Mouse (Mus musculus) MN1 (cell line): Measurements from ENCODE around the gene 4930558K02Rik.

Source experiments
- DNase-seq: peaks from one replicate; pipeline ENCODE4 v3.0.0-alpha.2; 2016; ENCODE audit warnings: low spot score

Gene 4930558K02Rik

DNA sequence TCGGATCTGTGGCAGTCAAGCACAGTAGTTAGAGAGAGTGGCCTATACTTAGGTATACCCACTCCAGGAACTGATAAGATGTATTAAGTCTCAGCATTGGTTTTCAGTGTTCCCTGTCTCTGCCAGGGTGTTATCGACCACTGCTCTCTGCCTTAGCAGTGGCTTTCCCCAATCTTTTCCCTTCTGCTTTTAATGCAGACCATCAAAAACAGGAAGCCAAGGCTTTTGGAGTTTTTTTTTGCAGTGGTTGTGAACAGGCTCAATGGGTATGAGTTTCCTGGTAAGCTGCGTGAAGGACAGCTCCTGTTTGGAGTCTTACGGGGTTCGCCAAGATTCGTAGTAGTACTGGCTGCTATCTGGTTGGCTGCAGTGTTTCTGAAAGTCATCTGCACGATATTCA, 13.0 kb upstream of the 4930558K02Rik start:
- no peak for DNase-seq

GRCm38 (mm10) chr1:161991846-161992245, 12.4 kb upstream of the 4930558K02Rik start:
- no peak for DNase-seq

GRCm38 (mm10) chr1:161990684-161991578, 11.5 kb upstream of the 4930558K02Rik start:
- no peak for DNase-seq

DNA sequence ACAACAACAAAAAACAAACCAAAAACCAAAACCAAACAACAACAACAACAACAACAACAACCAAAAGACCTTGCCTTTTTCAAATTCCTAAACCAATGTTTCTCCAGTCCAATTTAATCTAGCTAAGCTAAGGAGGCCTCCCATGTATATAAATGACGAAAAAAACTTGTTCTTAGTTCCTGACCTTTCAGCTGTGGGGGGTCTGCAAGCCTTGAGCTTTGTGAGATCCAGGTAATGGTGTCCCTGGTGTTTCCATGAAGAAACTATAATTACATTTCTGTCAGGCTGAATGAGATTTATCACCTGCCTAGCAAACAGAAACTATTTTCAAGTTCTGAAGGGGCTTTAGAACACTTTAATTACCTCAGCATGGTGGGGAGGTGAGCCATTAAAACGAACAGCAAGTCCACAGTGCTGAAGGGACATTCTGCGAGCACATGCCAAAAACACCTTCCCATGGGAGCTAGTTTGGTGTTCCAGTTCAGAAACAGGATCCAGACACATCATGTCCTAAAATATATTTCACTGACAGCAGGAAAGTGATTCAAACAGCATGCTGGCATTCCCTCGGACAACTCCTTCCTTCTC, 4.6 kb upstream of the 4930558K02Rik start:
- no peak for DNase-seq

DNA sequence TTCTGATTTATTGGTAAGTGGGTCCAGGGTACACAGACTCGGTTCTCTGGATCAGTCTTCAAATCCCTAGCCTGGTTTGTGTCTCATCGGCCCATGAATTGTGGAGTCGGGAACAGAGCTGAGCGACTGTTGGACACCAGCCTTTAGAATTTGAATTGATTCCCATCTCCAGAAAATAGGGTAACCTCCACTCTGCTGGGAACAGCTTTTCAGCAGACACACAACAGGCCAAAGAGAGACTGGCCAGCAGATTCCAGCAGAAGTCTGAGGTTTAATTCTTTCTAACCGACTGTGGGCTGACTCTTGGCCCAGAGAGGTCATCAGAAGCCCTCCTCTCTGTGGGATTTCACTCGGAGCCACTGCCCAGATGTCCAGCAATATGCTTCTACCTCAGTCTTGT, 4.0 kb upstream of the 4930558K02Rik start:
- no peak for DNase-seq

DNA sequence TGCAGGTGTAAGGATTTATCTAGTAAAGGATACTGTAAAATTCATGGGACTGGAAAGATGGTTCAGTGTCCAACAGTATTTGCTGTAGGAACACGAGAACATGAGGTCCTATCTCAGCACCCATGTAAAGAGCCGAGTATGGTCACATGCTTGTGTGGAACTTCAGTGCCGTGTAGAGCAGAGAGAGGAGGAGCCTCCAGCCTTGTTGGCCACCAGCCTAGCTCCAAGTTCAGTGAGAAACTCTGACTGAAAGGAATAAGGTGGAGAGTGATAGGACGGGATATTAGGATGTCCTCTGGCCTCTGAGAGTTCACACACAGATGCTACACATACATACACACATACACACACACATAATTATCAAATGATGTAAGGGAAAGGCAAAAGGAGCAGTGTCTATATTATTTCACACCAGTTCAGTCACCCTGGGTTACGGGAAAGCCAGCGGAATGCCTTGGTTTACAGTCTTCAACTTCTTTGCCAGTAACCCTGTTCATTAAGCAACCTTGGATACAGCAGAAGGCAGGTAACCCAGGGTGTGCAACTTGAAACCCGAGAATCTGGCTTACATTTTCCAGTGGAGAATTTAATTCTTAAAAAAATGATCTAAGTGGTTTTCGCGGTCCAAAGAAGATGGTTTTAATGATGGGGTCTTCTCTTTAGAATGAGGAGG, 1.3 kb upstream of the 4930558K02Rik start:
- DNase-seq: no peak

DNA sequence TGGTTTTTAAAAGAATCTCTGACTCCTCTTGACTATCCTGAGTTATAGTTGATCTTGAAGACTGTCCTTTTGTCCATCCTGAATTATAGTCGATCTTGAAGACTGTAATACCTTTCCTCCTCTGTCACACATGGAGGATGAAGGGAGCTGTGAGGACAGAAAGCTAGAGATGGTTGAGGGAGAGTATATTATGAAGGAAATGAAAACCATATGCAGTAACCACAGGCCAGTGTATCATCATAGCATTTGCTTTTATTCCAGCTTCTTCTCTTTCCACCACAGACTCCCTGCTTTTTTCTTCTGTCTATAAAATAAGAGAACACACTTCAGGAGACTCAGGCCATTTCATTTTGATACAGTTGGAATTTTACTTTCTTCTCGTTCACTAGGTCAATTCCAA, 610 bp upstream of the 4930558K02Rik start:
- DNase-seq: no peak

- no peak for DNase-seq
Observed at GRCm38 (mm10) chr1:161978173-161978700, 1.2 kb downstream of the 4930558K02Rik start.

GRCm38 (mm10) chr1:161977331-161977730, 2.1 kb downstream of the 4930558K02Rik start:
- DNase-seq: no peak

- peak; percentile 94 for DNase-seq
Observed at GRCm38 (mm10) chr1:161976255-161977182, 2.9 kb downstream of the 4930558K02Rik start.

DNA sequence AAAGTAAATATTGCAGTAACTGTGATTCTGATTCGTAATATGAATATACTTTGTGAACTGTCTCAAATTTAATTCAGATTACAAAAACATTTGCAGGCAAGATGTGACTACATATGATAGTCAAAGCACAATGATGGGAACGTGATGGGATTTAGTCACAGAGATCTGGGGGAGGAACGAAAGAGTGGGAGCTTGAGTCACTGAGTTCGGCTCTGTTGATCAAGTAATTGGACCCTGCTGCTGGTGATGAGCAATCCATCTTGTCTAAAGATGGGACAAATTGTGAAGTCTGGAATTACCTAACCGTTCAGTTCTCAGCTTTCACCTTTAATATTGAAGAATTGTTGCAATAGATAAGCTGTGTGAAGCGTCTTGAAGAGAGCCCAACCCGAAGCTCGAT, 7.2 kb downstream of the 4930558K02Rik start:
- DNase-seq: no peak

- DNase-seq: no peak
Observed at GRCm38 (mm10) chr1:161970874-161971273, 8.6 kb downstream of the 4930558K02Rik start.

DNA sequence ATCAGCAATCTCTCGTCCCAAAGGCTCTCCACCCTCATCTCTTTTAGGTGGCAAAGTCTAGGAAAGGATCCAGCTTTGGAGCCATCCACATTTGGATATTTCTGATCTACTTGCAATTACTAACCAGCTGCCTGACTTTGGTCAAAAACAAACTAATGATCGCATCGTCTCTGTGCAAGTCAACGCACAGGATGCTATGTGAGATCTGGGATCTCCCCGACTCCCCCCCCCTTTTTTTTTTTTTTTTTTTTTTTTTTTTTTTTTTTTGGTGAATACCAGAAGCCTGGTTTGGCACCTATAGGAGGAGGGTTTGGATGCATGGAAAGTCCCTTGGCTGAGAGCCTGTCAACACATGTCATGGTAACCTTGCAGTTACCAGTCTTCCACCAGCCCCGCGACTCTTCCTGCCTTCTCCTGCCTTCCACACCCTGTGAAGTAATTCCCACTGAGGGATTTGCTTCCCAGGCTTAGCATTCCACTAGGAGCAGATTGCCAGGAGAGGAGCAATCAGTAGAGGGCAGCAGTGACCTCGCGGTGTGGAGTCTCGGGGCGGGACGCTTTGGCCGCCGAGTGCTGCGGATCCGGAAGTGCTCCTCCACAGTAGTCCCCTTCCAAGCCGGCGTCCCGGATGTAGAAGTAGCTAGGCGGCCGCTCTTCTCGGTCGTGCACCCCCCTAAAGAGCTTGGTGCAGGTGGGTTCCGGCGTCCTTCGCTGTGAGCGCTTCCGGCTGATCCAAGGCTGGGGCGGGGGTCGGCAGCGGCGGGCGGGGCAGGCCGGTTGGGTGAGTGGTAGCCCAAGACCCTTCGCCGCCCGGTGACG, 10.6 kb downstream of the 4930558K02Rik start, which contains the start of gene Pigc:
TSS of gene Pigc (plus strand) at position 598 of the 819 bp plus-strand sequence.
- peak; percentile 98 for DNase-seq

DNA sequence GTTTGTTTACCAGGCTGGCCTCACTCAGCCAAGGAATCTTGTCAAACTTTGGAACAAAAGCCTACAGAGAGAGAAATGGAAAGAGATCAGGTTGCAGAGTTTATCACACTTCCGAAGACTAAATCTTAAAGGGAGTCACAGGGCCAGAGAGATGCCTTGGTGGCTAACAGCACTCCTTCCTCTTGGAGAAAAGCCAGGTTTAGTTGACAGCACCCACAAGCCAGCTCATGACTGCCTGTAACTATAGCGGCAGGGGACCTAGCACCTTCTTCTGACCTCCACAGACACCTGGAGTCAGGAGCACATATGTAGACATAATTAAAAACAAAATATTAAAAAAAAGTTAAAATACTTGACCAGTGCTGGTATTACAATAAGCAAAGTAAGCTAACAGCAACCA, 11.5 kb downstream of the 4930558K02Rik start:
- peak; percentile 14 for DNase-seq

DNA sequence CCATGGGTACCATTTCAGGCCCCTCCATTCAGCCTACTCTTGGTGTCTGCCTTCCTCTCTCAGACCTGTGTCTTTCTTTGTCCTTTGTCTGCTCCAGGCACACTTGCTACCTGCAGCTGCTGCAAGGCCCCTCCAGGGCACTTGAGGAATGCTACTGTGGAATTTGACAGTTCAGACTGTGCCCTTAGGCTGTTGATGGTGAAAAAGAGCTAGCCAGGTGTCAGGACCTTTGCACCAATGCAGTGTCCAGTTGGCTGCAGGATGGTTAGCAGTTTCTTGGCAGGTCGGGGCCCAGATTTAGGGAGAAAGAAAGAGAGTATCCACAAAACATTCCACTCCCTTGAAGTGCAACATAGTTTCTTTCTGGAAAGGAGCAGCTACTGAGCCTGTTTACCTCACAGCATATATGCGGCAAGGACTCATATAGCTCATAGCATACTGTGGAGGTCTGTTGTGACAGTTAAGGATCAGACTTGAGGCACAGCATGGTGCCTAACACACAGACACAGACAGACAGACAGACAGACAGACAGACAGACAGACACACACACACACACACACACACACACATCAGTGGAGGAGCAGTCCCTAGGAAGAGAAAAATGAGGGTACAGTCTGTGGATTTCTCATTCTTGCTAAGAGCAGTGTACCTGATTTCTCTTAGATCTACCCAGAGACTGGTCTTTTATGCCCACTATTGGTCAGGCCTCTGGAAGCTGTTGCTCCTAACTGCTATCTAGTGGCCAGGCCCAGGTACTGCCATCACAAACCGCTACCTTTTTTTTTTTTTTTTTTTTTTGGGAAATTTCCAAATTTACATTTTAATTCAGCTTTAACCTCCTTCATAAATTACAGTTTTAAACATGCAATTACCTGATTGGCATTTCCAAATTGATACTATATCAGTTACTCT, 16.7 kb downstream of the 4930558K02Rik start:
- peak; percentile 55 for DNase-seq

GRCm38 (mm10) chr1:161957964-161958950, 21.2 kb downstream of the 4930558K02Rik start:
- no peak for DNase-seq

DNA sequence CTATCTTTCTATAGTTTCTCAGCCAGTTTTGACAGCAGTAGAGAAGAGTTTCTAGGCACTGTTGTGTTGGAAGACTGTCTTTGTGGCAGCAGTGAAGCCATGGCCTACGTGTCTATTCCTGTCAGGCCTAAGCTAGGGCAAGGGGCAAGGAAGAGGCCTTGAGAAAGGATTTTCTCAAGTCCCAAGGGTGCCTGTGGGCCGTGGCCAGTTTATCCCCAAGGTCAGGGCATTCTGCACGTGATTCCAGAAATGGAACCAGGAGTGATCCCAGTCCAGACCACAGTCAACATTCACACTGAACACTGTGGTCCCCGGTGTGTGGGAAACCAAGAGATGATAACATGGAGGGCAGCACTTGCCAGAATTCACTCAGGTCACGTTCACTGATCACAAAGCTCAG, 23.6 kb downstream of the 4930558K02Rik start:
- DNase-seq: no peak

- DNase-seq: no peak
Observed at GRCm38 (mm10) chr1:161952599-161952998, 26.8 kb downstream of the 4930558K02Rik start.
